Mouse (Mus musculus): ENCODE data around the gene Ddx11. TPM values are rescaled to one million over a fixed set of nuclear protein-coding genes. Genes with fewer than 3 reads are reported as not detected.

Gene Ddx11
- polyA plus RNA-seq, 1 experiment = 6.7 TPM

DNA sequence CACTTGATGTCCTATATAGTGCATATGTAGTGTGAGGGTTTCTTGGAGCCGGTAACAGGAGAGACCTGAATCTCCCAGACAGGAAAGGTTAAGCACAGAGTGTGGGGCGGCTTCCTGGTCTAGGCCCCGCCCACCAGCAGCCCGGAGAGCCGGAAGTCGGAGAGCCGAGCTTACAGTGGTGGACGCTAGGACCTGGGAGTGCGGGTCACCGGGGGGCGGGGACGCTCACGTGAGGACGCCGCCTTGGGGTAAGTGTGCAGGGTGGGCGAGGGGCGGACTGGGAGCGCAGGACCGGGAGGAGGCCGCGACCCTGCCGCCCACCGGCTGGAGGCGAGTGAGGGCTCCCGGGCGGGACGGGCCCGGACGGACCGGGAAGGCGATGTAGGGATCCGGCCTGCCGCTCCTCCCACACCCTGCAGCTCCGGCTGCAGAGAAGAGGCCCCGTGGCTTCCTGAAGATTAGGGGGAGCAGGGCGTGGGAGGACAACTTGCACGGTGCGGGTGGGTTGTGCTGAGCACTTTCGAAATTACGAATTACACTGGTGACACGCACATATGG lies 11.8 kb upstream of the Ddx11 start, which contains the start of gene Washc1:
Washc1 (plus strand) TSS at position 144 of the 558 bp plus-strand sequence.
- peak within 1 kb of the TSS; percentile 94 for H3K4me3 ChIP-seq (ENCODE audit: extremely low read depth, insufficient read depth, insufficient read length)
- peak; percentile 67 to 87 for DNase-seq (ENCODE audit: low read depth in 1 of 2, low spot score in 2 of 2)

DNA sequence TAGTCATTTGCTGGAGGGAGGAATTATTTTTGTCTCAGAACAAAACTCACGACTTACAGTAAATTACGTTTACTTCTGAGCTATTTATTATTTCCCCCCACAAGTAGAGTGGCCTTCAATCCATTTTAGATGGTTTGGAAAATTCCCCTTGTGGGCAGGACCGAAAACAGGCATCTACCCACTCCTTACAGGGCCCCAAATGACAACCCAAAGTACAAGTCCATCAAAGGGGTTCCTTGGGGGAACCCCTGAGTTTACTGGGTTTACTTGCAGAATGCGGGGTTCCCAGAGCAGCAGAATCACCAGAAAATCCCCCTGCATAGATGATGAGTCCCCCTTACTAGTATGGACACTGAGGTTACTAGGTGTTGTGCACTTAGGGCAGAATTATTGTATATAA lies 11.2 kb upstream of the Ddx11 start:
- Histone ChIP-seq H3K4me1 (ENCODE audit: control insufficient read depth, insufficient read depth, insufficient read length) (peaks cover 4% of the 10 kb centered on the region; the same call in 1 of the 2 replicates), H3K36me3 (ENCODE audit: control insufficient read depth, insufficient read depth, low read length) (peaks cover 24% of the 10 kb centered on the region), H3K4me3 (ENCODE audit: extremely low read depth, insufficient read depth, insufficient read length) (peak overlapping the region; percentile 94; the same call in 1 of the 2 replicates), H3K27me3 (ENCODE audit: control insufficient read depth, insufficient read depth, low read length) (no peaks in the 10 kb centered on the region), H3K27ac (ENCODE audit: insufficient read depth, low read length) (no peak overlapping the region)
- DNase-seq (ENCODE audit: low read depth in 1 of 2, low spot score in 2 of 2) = no peak
- 7% methylated on average over 4 of the region's 4 CpGs for WGBS
- TF ChIP-seq POLR2A (IDR thresholded peaks at IDR 0.05; ENCODE audit: low read depth, low read length) (no peak), CTCF (IDR thresholded peaks at IDR 0.05; ENCODE audit: extremely low read depth, insufficient read depth, insufficient read length, insufficient replicate concordance) (no peak)

More for the DNA sequence above, 11.8 kb upstream of the Ddx11 start, which contains the start of gene Washc1:
- H3K36me3 ChIP-seq (ENCODE audit: control insufficient read depth, insufficient read depth, low read length) = peaks cover 18% of the 10 kb centered on the region
- under 1% methylated on average over 40 of the region's 41 CpGs for WGBS
- no peaks in the 10 kb centered on the region for H3K27me3 ChIP-seq (ENCODE audit: control insufficient read depth, insufficient read depth, low read length)
- no peak; the same call in 1 of the 2 replicates for TF ChIP-seq POLR2A (IDR thresholded peaks at IDR 0.05; ENCODE audit: low read depth, low read length)
- no peak for TF ChIP-seq CTCF (IDR thresholded peaks at IDR 0.05; ENCODE audit: extremely low read depth, insufficient read depth, insufficient read length, insufficient replicate concordance)
- peaks cover 4% of the 10 kb centered on the region; the same call in 1 of the 2 replicates for H3K4me1 ChIP-seq (ENCODE audit: control insufficient read depth, insufficient read depth, insufficient read length)
- H3K27ac ChIP-seq (ENCODE audit: insufficient read depth, low read length) = peak within 1 kb of the TSS; percentile 81

DNA sequence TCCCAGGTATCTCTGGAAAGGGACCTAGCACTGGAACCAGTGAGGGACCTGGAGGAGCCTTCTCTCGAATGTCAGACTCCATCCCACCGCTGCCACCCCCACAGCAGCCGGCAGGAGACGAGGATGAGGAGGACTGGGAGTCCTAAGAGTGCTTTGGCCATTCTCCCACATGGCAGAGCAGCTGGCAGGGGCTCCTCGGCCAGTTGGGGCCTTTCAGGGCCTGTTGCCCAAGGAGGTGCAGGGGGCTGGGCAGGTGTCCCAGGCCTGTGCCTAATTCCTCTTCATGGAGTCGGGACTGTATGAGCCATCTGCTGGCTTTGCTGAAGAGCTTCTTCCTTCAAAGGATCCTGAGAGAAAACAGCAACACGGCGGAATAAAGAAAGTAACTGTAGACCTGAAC lies 4.3 kb upstream of the Ddx11 start:
- DNase-seq (ENCODE audit: low read depth in 1 of 2, low spot score in 2 of 2) = no peak
- Histone ChIP-seq H3K27me3 (ENCODE audit: control insufficient read depth, insufficient read depth, low read length) (no peaks in the 10 kb centered on the region; the same call in 1 of the 2 replicates), H3K4me3 (ENCODE audit: extremely low read depth, insufficient read depth, insufficient read length) (no peak overlapping the region), H3K36me3 (ENCODE audit: control insufficient read depth, insufficient read depth, low read length) (peaks cover 45% of the 10 kb centered on the region), H3K4me1 (ENCODE audit: control insufficient read depth, insufficient read depth, insufficient read length) (peaks cover under 1% of the 10 kb centered on the region), H3K27ac (ENCODE audit: insufficient read depth, low read length) (no peak overlapping the region)
- TF ChIP-seq CTCF (IDR thresholded peaks at IDR 0.05; ENCODE audit: extremely low read depth, insufficient read depth, insufficient read length, insufficient replicate concordance) (no peak), POLR2A (IDR thresholded peaks at IDR 0.05; ENCODE audit: low read depth, low read length) (no peak)
- 89% methylated on average over 8 of the region's 8 CpGs for WGBS

DNA sequence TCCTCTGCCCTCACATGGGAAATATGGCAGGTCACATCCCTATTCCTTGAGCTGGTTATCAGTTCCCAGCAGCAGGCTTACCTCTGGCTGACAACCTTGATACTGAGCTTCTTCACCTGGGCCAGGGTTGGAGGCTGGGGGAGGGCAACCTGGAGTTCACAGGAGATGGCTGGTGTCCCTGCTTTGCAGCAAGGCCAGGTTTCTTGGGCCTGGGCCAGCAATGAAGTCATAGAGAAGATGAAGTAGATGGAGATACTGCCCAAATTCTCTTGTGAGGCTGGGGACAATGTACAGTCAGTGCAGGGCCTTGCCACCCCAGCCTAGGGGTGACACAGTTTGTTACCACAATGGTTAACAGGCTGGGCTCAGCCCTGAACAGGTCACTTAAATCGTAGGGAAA lies 2.6 kb upstream of the Ddx11 start:
- TF ChIP-seq POLR2A (IDR thresholded peaks at IDR 0.05; ENCODE audit: low read depth, low read length) = no peak
- TF ChIP-seq CTCF (IDR thresholded peaks at IDR 0.05; ENCODE audit: extremely low read depth, insufficient read depth, insufficient read length, insufficient replicate concordance) = no peak
- WGBS = 95% methylated on average over 1 of the region's 1 CpGs
- Histone ChIP-seq H3K27ac (ENCODE audit: insufficient read depth, low read length) (no peak overlapping the region), H3K4me1 (ENCODE audit: control insufficient read depth, insufficient read depth, insufficient read length) (peaks cover 3% of the 10 kb centered on the region), H3K4me3 (ENCODE audit: extremely low read depth, insufficient read depth, insufficient read length) (no peak overlapping the region), H3K36me3 (ENCODE audit: control insufficient read depth, insufficient read depth, low read length) (peaks cover 37% of the 10 kb centered on the region), H3K27me3 (ENCODE audit: control insufficient read depth, insufficient read depth, low read length) (no peaks in the 10 kb centered on the region; the same call in 1 of the 2 replicates)
- no peak for DNase-seq (ENCODE audit: low read depth in 1 of 2, low spot score in 2 of 2)

DNA sequence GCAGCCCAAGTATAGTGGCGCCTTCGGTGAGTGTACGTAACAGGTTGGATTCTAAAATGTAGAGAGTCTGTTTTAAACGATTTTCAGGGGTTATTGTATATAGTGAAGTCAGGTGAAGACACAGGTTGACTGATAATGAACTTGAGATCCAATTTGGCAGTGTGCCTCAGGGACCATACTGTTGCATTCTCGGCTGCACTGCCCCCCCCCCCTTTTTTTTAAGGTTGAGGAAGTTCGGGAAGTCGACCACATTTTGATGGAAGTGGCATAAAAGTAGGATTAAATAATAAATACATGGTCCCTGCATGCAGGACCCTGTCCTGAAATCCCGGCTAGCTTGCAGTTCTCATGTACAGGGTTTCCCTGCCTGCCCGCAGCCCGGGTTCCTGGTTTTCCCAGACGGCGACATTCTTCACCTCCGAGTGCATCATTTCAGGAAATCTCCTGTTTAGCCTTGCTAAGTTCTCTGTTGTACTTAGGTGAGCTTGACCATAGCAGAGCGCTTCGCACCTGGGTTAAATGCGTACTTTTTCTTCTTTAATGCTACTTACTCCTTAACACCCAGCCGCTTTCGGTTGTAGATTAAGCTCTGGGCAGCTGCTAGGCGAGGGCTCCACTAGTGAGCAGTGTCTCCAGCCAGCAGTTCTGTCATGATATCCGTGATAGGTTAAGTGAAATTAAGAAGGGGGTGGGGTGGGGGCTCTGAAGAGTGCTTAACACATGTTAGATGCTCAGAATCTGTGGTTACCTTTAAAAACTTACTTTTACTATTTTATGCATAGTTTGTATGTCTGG lies 693 bp downstream of the Ddx11 start:
- H3K36me3 ChIP-seq (ENCODE audit: control insufficient read depth, insufficient read depth, low read length) = peaks cover 8% of the 10 kb centered on the region; the same call in 1 of the 2 replicates
- peaks cover 3% of the 10 kb centered on the region for H3K4me1 ChIP-seq (ENCODE audit: control insufficient read depth, insufficient read depth, insufficient read length)
- H3K27ac ChIP-seq (ENCODE audit: insufficient read depth, low read length) = peak overlapping the region; percentile 98; the same call in 1 of the 2 replicates
- 3% methylated on average over 20 of the region's 20 CpGs for WGBS
- no peak for DNase-seq (ENCODE audit: low read depth in 1 of 2, low spot score in 2 of 2)
- no peaks in the 10 kb centered on the region; the same call in 1 of the 2 replicates for H3K27me3 ChIP-seq (ENCODE audit: control insufficient read depth, insufficient read depth, low read length)
- peak overlapping the region; percentile 99 for H3K4me3 ChIP-seq (ENCODE audit: extremely low read depth, insufficient read depth, insufficient read length)
- TF ChIP-seq CTCF (IDR thresholded peaks at IDR 0.05; ENCODE audit: extremely low read depth, insufficient read depth, insufficient read length, insufficient replicate concordance) (no peak), POLR2A (IDR thresholded peaks at IDR 0.05; ENCODE audit: low read depth, low read length) (no peak)

DNA sequence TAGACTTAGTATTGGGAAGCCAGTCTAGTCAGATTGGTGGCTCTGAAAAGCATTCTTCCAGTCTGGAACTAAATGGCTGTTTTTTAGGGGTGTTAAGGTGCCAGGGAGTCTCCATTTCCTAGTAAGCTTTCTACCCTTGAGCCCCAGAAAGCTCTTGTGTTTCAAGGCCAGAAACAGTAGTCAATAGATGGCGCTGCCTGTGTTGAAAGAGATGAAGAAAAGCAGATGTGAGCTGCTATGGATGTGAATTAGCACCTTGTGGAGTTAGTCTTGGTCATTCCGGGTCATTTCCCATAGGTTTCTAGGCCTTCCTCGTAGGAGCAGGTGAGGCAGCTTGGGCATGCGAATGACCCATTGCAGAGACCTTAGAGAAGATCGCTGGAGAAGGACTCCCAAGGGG lies 1.9 kb downstream of the Ddx11 start:
- Histone ChIP-seq H3K4me1 (ENCODE audit: control insufficient read depth, insufficient read depth, insufficient read length) (peaks cover 3% of the 10 kb centered on the region), H3K27ac (ENCODE audit: insufficient read depth, low read length) (no peak overlapping the region), H3K27me3 (ENCODE audit: control insufficient read depth, insufficient read depth, low read length) (no peaks in the 10 kb centered on the region; the same call in 1 of the 2 replicates), H3K36me3 (ENCODE audit: control insufficient read depth, insufficient read depth, low read length) (peaks cover 3% of the 10 kb centered on the region; the same call in 1 of the 2 replicates), H3K4me3 (ENCODE audit: extremely low read depth, insufficient read depth, insufficient read length) (no peak overlapping the region)
- no peak for DNase-seq (ENCODE audit: low read depth in 1 of 2, low spot score in 2 of 2)
- TF ChIP-seq POLR2A (IDR thresholded peaks at IDR 0.05; ENCODE audit: low read depth, low read length) (no peak), CTCF (IDR thresholded peaks at IDR 0.05; ENCODE audit: extremely low read depth, insufficient read depth, insufficient read length, insufficient replicate concordance) (no peak)
- WGBS = 85% methylated on average over 5 of the region's 5 CpGs
